Mouse (Mus musculus): ENCODE measurements around the gene Tpst1.

DNA sequence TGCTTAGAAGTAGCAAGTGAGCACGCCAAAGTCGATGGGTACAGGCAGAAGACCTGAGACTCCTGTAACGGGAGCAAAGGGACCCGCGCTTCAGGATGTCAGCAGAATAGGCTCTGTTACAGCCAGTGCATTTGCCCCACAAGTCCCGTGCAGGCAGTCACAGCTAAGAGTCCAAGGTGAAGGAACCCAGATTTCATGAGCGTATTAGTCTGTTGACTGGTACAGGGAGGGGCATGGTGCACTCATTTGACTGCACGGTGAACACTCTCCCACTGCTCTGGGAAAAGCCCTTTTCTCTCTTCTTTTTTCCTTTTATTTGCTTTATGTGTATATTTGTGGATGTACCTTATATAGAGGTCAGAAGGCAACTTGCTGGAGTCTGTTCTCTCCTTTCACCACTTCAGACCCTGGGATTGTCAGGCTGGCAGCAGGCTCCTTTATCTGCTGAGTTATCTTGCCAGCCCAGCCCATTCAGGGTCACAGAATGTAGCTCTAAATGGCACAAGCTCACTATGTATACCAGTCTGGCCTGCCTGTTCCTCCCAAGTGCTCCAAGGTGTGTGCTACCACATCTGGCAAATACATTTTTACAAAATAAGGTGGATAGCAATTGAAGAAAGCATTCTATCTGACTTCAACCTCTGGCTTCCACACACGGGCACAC lies 111.2 kb downstream of the Tpst1 start:
- TF ChIP-seq POLR2A (IDR thresholded peaks at IDR 0.05; ENCODE audit: borderline replicate concordance, control insufficient read depth, low read depth, low read length) (no peak), CTCF (IDR thresholded peaks at IDR 0.05; ENCODE audit: control insufficient read depth, insufficient read depth, low read length) (no peak)
